Mouse (Mus musculus): ENCODE measurements at regions not wholly inside any gene's neighbourhood (a gene's known extent, or its start where the extent isn't known, plus 50 kb on each side); places are given as distances from the start of the nearest gene placed in this dataset.

- peak; percentile 34 for DNase-seq (ENCODE audit: low spot score)
- WGBS, result 10% methylated on average over 2 of the region's 2 CpGs
- no peaks in the 10 kb centered on the region for H3K27me3 ChIP-seq (ENCODE audit: low read depth, poor library complexity, severe bottlenecking)
- no peak overlapping the region for H3K4me3 ChIP-seq
- no peak overlapping the region for H3K27ac ChIP-seq
- no peaks in the 10 kb centered on the region for H3K36me3 ChIP-seq
- H3K4me1 ChIP-seq, result peaks cover 6% of the 10 kb centered on the region
- H3K9me3 ChIP-seq (replicated peaks), result no peaks in the 10 kb centered on the region
Measured at GRCm38 (mm10) chr13:84514981-84515510, 292.9 kb downstream of the Tmem161b start.

Data from limb, embryonic 10.5 days (tissue).